Mouse (Mus musculus) liver, postnatal 0 days (tissue): ENCODE data around the gene Tmem170.

ENCODE experiments used
- CTCF ChIP-seq: sonication (generic); IDR thresholded peaks from 2 replicates; pipeline ENCODE4 v1.5.1; 2016; ENCODE audit warnings: antibody characterized with exemption, low read depth
- EP300 ChIP-seq: IDR thresholded peaks from 2 replicates; pipeline ENCODE4 v1.6.1; 2016; ENCODE audit warnings: antibody characterized with exemption, low read depth, mild to moderate bottlenecking

DNA sequence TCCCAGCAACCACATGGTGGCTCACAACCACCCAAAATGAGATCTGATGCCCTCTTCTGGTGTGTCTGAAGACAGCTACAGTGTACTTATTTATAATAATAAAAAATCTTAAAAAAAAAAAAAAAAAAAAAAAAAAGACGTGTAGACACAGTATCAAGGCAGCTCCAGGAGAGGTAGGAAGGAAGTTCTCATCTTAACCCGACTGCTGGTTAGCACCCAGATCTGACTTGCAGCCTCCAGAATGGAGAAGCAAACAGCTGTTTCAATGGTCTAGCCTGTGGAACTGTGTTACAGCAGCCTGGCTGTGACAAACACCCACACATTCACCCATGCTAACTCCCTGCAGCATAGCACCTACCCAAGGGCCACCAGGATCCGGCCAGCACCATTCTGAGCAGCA lies 6.2 kb downstream of the Tmem170 start:
- no peak for TF ChIP-seq CTCF
- no peak for TF ChIP-seq EP300
